Mouse (Mus musculus): Measurements from ENCODE around the gene Notum. TPM values are rescaled to one million over a fixed set of nuclear protein-coding genes. Genes with fewer than 3 reads are reported as not detected.

Gene Notum
- polyA plus RNA-seq, 1 experiment = 0.24 TPM

DNA sequence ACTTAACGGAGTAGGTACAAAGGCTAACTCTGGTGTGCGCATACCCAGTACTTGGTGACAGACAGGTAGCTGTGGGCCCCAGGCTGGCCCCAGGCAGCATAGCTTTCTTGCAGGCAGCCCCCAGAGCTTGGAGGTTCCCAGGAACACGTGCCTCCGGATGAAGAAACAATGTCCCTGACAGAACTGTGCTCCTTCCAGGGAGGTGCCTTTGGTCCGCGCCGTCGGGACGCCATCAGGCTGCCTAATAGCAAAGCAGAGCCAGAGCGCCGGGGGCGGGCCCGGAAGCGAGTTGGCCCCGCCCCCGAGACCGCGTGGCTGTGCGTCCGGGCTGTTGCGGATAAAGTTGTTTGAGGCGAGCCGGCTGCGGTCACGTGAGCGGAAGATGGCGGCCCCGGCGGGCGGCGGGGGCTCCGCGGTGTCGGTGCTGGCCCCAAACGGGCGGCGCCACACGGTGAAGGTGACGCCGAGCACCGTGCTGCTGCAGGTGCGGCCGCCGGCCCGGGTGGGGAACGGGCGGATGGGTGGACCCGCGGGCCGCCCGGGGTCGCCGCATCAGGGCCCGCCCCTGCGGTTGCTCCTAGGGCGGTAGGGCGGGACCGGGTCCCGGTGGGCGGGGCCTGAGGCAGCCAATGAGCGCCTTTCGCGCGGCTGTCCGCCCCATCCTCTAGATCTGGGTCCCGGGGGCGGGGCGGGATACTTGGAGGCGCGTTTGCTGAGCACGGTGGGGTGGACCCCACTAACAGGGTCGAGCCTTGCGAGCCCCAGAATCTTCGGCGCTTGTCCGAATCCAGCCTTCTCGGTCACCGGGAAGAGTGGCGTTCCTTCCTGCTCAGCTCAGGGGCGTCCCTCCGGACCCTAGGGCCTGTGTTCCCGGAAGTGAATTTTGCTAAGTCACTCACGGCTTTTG is 12.0 kb upstream of the Notum start, which contains the start of gene Aspscr1:
TSS of gene Aspscr1 (plus strand) at position 287 of the 907 bp plus-strand sequence.
- DNase-seq = peak; percentile 98
- H3K4me3 ChIP-seq (ENCODE audit: control insufficient read depth, insufficient read depth, low read length) = peak within 1 kb of the TSS; percentile 80
- H3K4me1 ChIP-seq (replicated peaks; ENCODE audit: control insufficient read depth, insufficient read depth, low read length) = peaks cover 17% of the 10 kb centered on the region
- peak within 1 kb of the TSS; percentile 4; the same call in 1 of the 2 replicates for H3K27ac ChIP-seq (ENCODE audit: control insufficient read depth, insufficient read depth, low read length)
- no peaks in the 10 kb centered on the region for H3K27me3 ChIP-seq (ENCODE audit: control insufficient read depth, insufficient read depth, low read length)
- TF ChIP-seq CTCF (IDR thresholded peaks at IDR 0.05; ENCODE audit: borderline replicate concordance, control insufficient read depth, extremely low read depth, insufficient read depth, low read length, poor library complexity) (0 out of 2 replicates have a peak, but pooled peaks have one; percentile 15), POLR2A (IDR thresholded peaks at IDR 0.05; ENCODE audit: control insufficient read depth, extremely low read depth, insufficient read depth, low read length, poor library complexity) (peak; percentile 43; the same call in 1 of the 2 replicates)
- no peaks in the 10 kb centered on the region for H3K36me3 ChIP-seq (ENCODE audit: control insufficient read depth, insufficient read depth, low read length)
- WGBS = 2% methylated on average over 83 of the region's 83 CpGs

GRCm38 (mm10) chr11:120666617-120667016 is 5.6 kb upstream of the Notum start:
- DNase-seq = no peak
- H3K27ac ChIP-seq (ENCODE audit: control insufficient read depth, insufficient read depth, low read length) = no peak overlapping the region

GRCm38 (mm10) chr11:120665406-120665805 is 4.4 kb upstream of the Notum start:
- Histone ChIP-seq H3K4me1 (replicated peaks; ENCODE audit: control insufficient read depth, insufficient read depth, low read length) (peaks cover 6% of the 10 kb centered on the region), H3K27ac (ENCODE audit: control insufficient read depth, insufficient read depth, low read length) (no peak overlapping the region), H3K4me3 (ENCODE audit: control insufficient read depth, insufficient read depth, low read length) (no peak overlapping the region), H3K36me3 (ENCODE audit: control insufficient read depth, insufficient read depth, low read length) (no peaks in the 10 kb centered on the region), H3K27me3 (ENCODE audit: control insufficient read depth, insufficient read depth, low read length) (peaks cover 13% of the 10 kb centered on the region)
- no peak for TF ChIP-seq CTCF (IDR thresholded peaks at IDR 0.05; ENCODE audit: borderline replicate concordance, control insufficient read depth, extremely low read depth, insufficient read depth, low read length, poor library complexity)
- TF ChIP-seq POLR2A (IDR thresholded peaks at IDR 0.05; ENCODE audit: control insufficient read depth, extremely low read depth, insufficient read depth, low read length, poor library complexity) = no peak
- no peak for DNase-seq
- 92% methylated on average over 3 of the region's 3 CpGs for WGBS

More at GRCm38 (mm10) chr11:120666617-120667016, 5.6 kb upstream of the Notum start:
- peaks cover 4% of the 10 kb centered on the region for H3K27me3 ChIP-seq (ENCODE audit: control insufficient read depth, insufficient read depth, low read length)
- no peaks in the 10 kb centered on the region for H3K36me3 ChIP-seq (ENCODE audit: control insufficient read depth, insufficient read depth, low read length)
- no peak overlapping the region for H3K4me3 ChIP-seq (ENCODE audit: control insufficient read depth, insufficient read depth, low read length)
- 78% methylated on average over 3 of the region's 3 CpGs for WGBS
- no peaks in the 10 kb centered on the region for H3K4me1 ChIP-seq (replicated peaks; ENCODE audit: control insufficient read depth, insufficient read depth, low read length)
- no peak for TF ChIP-seq CTCF (IDR thresholded peaks at IDR 0.05; ENCODE audit: borderline replicate concordance, control insufficient read depth, extremely low read depth, insufficient read depth, low read length, poor library complexity)
- TF ChIP-seq POLR2A (IDR thresholded peaks at IDR 0.05; ENCODE audit: control insufficient read depth, extremely low read depth, insufficient read depth, low read length, poor library complexity) = no peak

DNA sequence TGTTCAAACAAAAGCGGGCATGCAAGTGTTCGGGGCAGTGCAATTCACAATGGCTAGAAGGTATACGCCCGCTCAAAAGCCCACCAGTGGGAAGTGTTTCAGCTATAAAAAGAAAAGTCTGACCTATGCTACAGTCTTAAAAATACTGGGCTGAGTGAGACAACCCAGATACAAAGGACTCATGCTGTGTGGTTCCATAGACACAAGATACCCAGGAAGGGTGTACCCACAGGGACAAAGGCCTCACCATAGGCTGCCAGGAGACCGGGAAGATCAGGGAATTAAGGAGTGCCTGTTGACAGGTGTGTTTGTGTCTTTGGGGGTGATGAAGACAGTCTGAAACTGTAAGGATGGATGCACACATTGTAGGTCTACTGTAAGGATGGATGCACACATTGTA is 2.7 kb upstream of the Notum start:
- Histone ChIP-seq H3K4me1 (replicated peaks; ENCODE audit: control insufficient read depth, insufficient read depth, low read length) (peaks cover 14% of the 10 kb centered on the region), H3K36me3 (ENCODE audit: control insufficient read depth, insufficient read depth, low read length) (no peaks in the 10 kb centered on the region), H3K27ac (ENCODE audit: control insufficient read depth, insufficient read depth, low read length) (no peak overlapping the region), H3K27me3 (ENCODE audit: control insufficient read depth, insufficient read depth, low read length) (peaks cover 25% of the 10 kb centered on the region), H3K4me3 (ENCODE audit: control insufficient read depth, insufficient read depth, low read length) (no peak overlapping the region)
- TF ChIP-seq POLR2A (IDR thresholded peaks at IDR 0.05; ENCODE audit: control insufficient read depth, extremely low read depth, insufficient read depth, low read length, poor library complexity) = no peak
- TF ChIP-seq CTCF (IDR thresholded peaks at IDR 0.05; ENCODE audit: borderline replicate concordance, control insufficient read depth, extremely low read depth, insufficient read depth, low read length, poor library complexity) = no peak
- no peak for DNase-seq
- WGBS = 97% methylated on average over 5 of the region's 5 CpGs

DNA sequence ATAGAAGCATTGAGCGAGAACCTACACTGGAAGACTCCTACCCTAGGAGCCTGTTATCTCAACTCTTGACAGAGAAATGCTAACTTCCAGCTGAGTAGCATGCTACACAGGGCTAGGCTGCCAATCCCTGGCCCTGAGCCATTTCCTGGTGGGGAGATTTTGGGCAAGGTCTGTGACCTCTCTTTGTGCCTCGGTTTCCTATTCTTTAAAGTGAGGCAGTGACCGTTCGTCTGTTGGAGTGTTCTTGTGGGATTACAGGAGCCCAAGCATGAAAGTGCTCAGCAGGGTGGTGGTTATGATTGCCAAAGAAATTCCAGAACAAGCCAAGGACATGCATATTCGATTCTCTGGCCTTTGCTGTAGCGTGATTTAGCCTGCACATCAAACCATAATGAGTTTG is 1.8 kb upstream of the Notum start:
- no peak overlapping the region for H3K27ac ChIP-seq (ENCODE audit: control insufficient read depth, insufficient read depth, low read length)
- WGBS = 89% methylated on average over 6 of the region's 6 CpGs
- no peak for DNase-seq
- no peak overlapping the region for H3K4me3 ChIP-seq (ENCODE audit: control insufficient read depth, insufficient read depth, low read length)
- H3K27me3 ChIP-seq (ENCODE audit: control insufficient read depth, insufficient read depth, low read length) = peaks cover 25% of the 10 kb centered on the region
- no peak for TF ChIP-seq POLR2A (IDR thresholded peaks at IDR 0.05; ENCODE audit: control insufficient read depth, extremely low read depth, insufficient read depth, low read length, poor library complexity)
- TF ChIP-seq CTCF (IDR thresholded peaks at IDR 0.05; ENCODE audit: borderline replicate concordance, control insufficient read depth, extremely low read depth, insufficient read depth, low read length, poor library complexity) = no peak
- peaks cover 14% of the 10 kb centered on the region for H3K4me1 ChIP-seq (replicated peaks; ENCODE audit: control insufficient read depth, insufficient read depth, low read length)
- no peaks in the 10 kb centered on the region for H3K36me3 ChIP-seq (ENCODE audit: control insufficient read depth, insufficient read depth, low read length)

DNA sequence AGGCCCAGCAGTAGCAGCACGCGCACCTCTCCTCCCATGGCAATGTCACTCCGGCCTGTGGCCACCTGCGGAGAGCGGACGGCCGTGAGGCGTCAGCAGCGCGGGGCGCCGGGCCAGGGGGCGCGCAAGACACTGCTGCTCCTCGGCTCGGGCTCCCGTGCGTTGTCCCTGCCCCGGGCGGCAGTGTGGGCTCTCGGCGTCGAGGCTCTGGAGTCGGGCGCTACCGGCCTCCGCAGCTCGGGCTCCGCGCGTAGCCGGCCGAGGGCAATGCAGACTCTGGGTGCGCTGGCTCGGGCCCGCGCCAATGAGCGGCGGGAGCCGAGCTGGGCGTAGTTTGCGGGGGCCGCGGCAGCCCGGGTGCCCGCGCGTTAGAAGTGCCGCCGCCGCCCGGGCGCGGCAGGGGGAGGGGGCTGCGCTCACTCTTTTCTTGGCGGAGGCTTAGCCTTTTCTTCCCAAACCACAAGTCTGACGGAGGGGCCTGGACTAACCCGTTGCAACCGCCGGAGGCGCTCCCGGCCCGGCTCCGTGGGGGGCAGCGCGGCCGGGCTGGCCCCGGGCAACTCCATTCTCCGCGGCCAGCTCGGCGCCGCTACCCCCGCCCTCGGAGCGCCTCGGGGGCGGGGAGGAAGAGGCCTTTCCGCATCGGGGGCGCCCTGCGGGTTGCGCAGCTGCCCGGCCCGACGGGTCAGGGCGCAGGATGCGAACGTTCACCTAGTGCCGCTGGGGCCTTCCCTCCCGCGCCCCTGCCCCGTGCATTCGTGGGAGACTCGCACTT is 487 bp downstream of the Notum start:
- no peak overlapping the region for H3K27ac ChIP-seq (ENCODE audit: control insufficient read depth, insufficient read depth, low read length)
- DNase-seq = peak; percentile 18
- H3K36me3 ChIP-seq (ENCODE audit: control insufficient read depth, insufficient read depth, low read length) = no peaks in the 10 kb centered on the region
- peaks cover 14% of the 10 kb centered on the region for H3K4me1 ChIP-seq (replicated peaks; ENCODE audit: control insufficient read depth, insufficient read depth, low read length)
- TF ChIP-seq POLR2A (IDR thresholded peaks at IDR 0.05; ENCODE audit: control insufficient read depth, extremely low read depth, insufficient read depth, low read length, poor library complexity) = no peak
- TF ChIP-seq CTCF (IDR thresholded peaks at IDR 0.05; ENCODE audit: borderline replicate concordance, control insufficient read depth, extremely low read depth, insufficient read depth, low read length, poor library complexity) = no peak
- peak overlapping the region; percentile 15 for H3K4me3 ChIP-seq (ENCODE audit: control insufficient read depth, insufficient read depth, low read length)
- peaks cover 25% of the 10 kb centered on the region for H3K27me3 ChIP-seq (ENCODE audit: control insufficient read depth, insufficient read depth, low read length)
- WGBS = 1% methylated on average over 92 of the region's 95 CpGs

All from thymus, adult 2 months (tissue).